Mouse (Mus musculus) myocyte (in vitro differentiated cells): ENCODE results near the gene Mad1l1.

Experiments used
- MAX ChIP-seq: IDR thresholded peaks from one replicate; pipeline ENCODE4 v1.6.1; 2011; ENCODE audit warnings: low read depth, mild to moderate bottlenecking, control low read depth
- POLR2A ChIP-seq: IDR thresholded peaks from one replicate; pipeline ENCODE4 v1.6.1; 2011; ENCODE audit warnings: low read depth, mild to moderate bottlenecking, control low read depth, moderate library complexity; ENCODE audit not compliant: insufficient read length

DNA sequence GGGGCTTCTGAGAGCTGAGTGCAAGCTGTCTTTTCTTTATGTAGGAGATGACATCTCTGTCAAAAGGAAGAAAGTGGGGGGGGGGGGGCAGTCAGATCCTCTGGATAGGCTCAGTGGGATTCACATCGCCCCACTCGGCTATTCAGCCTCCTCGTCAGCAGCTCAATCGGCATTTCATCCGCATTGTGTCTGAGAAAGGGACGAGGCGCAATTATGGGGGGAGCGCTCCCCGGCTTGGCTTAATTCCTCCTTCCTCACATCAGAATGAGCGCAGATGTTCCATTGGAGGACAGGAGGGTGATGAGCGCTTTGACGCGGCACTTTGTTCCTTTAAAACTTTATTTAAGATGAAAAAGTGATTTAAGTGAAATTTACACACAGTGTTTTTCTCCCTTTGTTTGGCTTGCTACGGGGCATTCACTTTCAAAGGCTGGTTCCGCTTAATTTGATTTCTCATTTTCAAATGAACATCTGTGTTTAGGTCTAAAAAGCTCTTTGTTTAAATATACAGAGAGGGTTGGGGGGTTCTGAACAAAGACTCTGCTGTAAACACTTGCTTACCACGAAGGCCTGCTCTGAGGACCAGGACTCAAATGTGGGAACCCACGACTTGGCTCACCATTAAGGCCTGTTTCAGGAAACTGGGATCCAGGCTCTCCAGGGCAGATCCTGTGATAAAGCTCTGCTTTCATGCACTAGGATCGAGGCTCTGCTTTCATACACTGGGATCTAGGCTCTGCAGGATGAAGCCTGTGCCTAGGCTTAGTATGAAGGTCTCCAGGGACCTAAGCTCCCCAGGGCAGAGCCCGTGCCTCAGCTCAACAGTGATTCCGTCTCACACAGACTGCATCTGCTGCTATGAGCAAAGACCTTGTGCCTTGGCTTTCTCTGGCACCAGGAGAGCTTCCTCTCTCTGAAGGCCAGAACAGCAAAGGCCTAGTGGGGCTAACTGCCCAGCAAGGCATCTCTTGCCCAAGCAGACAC lies 98.0 kb downstream of the Mad1l1 start:
- no peak for TF ChIP-seq POLR2A
- TF ChIP-seq MAX, result no peak
